Mouse (Mus musculus) frontal cortex, adult 2 months (tissue): ENCODE results near the gene Bcat2. TPM values are rescaled to one million over a fixed set of nuclear protein-coding genes. Genes with fewer than 3 reads are reported as not detected.
"Not testable (repeated sequence)": the region's sequence is repeated elsewhere in the genome, so short reads cannot be mapped to it uniquely, and the experiment has no call there.

ENCODE experiments used
- DNase-seq, 2 experiments: peaks; one replicate each; pipeline ENCODE4 v3.0.0; 2022; ENCODE audit warnings: low spot score in 1 of 2; ENCODE audit errors: extremely low spot score in 1 of 2
- polyA plus RNA-seq: library from polyadenylated mRNA; depleted of rRNA; stranded (reverse); fragments of >200 nt; gene quantifications from 2 replicates; pipeline ENCODE4 v1.2.3, GENCODE M21; 2012; rRNA removed

The Bcat2 gene
- 22.6 and 23.2 TPM in 2 replicates for polyA plus RNA-seq

DNA sequence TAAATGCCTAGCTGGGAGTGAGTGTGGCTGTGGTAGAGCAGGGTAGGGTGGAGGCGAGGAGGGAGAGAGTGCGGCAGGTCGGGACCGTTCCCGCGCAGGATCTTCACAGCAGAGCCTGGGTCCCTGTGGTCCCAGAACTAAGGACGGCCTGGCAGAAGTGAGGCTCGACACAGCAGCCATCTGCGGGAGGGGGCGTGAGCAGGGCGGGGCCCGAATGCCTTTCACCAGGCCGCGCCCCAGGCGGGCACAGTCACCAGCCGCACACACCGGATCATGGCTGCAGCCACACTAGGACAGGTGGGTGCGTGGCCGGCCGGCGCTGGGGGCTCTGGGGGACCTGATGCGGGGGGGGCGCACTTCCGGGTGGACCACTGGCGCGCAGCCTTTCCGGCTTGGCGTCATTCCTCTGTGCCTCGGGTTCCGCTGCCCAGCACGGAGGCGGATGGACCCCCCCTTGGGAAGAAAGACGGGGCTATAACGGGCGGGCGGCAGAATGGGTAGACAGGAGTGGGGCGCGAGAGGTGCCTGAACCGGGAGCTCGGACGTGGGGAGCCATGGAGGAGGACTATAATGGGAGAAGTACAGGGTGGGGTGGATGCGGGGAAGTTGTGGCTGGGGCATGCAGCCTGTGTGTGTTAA, at the start of gene Bcat2:
Bcat2 (plus strand) TSS at position 51 of the 639 bp plus-strand sequence.
- peak in 1 of 2 experiments; percentile 66 for DNase-seq

DNA sequence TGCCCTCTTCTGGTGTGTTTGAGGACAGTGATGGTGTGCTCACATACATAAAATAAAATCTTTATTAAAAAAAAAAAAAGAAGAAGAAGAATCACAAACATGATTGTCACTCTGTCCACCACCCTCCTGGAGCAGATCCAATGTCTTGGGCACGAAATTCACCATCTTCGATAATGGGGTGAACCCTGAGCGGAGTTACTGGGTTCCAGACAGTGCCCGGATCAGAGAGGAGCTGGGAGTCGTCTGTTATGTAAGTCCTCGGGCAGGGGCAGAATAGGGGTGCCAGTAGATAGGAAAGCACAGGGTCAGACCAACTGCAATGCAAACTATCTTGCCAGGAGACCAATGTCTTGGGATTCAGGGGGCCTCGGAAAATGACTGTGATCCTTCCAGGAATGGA, 49.3 kb upstream of the Bcat2 start:
- DNase-seq: no peak

DNA sequence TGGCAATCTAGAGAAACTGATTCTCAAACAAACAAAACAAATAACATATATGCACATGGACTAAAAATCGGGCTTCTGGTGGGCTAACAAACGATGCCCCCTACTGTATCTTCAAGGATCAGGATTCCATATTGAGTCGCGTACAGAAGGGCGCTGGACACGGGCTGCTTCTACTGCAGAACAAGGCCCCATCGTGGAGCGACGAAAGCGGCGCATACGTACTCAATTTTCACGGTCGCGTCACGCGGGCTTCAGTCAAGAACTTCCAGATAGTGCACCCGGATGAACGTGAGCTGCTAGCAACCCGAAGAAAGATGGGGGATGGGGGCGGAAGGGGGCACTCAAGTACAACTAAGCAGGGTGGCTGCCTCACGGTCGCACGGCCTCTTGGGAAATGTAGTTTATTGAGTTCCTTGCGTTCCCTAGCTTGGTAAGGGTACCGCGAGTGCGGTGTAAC, 48.2 kb upstream of the Bcat2 start:
- peak; percentile 90 to 93 for DNase-seq

GRCm38 (mm10) chr7:45522194-45522752, 47.7 kb upstream of the Bcat2 start:
- DNase-seq: no peak

DNA sequence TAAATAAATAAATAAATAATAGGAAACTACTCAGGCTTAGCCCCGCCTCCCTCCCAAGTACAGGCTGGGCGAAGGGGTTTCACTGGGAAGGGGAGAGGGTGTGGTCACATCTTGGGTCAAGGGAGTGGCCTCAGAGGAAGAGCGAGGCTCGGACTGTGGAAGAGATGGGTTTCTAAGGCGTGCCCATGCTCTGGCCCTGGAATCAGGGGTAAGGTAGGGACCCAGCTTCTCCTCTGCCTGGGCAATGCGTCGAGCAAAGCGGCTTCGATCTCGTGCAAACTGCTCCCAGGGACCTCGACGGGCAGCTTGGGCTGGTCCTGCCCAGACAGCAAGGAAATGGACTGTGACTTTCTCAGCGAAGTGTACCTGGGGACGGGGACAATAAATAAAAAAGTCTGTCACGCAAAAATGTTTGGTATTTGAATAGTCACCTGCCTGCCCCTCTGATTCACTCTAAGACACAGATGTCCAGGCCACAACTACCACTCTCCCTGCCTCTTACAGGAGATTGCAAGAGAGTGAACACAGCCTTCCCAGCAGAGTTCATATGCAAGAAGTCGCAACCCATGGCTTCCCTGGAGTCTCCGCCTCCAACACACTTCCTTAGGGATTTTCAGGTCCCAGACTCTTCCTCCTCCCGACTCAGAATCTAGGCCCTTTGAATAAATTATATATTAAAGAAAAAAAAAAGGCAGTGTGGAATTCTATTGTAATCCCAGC, 46.8 kb upstream of the Bcat2 start:
- DNase-seq: no peak

DNA sequence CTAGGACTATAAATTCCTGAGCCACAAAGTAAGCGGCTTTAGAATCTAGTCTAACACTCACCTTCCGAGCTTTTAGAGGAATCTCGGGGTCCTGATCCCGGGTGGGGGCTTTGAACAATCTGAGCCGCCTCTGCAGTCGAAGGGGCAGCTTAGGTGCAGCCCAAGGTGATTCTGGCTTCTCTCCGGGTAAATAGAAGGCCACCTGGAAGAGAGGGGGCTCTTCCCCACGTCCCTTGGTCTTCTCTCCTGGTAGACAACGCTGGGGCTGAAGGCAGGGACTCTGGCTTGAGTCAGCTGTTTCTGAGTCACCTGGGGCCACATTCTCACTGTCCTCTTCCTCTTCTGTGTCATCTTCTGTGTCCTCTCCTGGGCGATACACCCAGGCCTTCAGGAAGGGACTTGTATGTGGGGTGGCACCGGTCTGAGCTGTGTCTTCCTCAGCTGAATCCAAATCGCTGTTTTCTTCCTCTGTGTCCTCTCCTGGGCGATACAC, 46.2 kb upstream of the Bcat2 start:
- DNase-seq: no peak

GRCm38 (mm10) chr7:45524841-45525621, 44.9 kb upstream of the Bcat2 start:
- DNase-seq: no peak

- peak; percentile 87 to 97 for DNase-seq
Observed at GRCm38 (mm10) chr7:45525809-45526473, 44.0 kb upstream of the Bcat2 start, which contains the start of the genes Ppp1r15a and Plekha4. TSS of gene Ppp1r15a (minus strand) at chr7:45526268. TSS of gene Plekha4 (plus strand) at chr7:45526330.

DNA sequence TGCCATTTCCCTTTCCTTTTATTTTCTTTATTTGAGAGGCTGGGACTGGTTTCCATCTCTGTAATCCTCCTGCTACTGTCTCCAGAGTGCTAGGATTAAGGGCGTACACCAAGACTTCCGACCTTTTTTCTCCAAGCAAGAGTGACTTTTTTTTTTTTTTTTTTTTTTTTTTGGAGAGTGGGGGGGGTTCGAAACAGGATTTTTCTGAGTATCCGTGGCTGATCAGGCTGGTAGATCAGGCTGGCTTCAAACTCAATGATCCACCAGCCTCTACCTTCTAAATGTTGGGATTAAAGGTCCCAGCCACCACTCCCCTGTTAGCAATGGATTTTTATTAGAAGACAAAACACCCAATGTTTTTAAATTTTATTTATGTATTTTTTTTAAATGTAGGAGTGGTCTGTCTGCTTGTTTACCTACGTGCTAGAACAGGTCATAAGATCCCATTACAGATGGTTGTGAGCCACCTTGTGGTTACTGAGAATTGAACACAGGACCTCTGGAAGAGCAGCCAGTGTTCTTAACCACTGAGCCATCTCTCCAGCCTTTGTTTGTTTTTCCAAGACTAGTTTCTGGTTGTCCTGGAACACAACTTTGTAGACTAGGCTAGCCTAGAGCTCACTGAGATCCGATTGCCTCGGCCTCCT, 43.4 kb upstream of the Bcat2 start:
- no peak for DNase-seq

GRCm38 (mm10) chr7:45527169-45527568, 42.8 kb upstream of the Bcat2 start:
- DNase-seq: not testable (repeated sequence)

DNA sequence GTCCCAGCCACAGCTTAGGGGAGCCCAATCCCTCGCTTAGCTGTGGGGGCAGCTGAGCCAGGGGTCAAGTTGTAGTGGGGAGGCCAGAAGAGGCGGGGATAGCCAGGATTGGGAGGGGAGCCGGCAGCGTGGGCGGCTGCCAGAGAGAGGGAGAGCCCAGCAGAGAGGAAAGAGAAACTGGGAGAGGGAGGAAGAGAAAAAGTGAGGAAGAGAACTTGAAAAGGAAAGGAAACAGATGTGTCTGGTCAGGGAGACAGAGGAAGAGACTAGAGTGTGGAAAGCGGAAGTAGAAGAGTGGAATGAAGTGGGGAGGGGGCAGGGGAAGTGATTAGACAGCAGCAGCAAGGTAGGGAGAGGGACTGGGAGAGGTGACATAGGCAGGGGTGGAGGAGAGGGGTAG, 40.5 kb upstream of the Bcat2 start:
- no peak for DNase-seq

- DNase-seq: no peak
Observed at GRCm38 (mm10) chr7:45530643-45531042, 39.3 kb upstream of the Bcat2 start.

DNA sequence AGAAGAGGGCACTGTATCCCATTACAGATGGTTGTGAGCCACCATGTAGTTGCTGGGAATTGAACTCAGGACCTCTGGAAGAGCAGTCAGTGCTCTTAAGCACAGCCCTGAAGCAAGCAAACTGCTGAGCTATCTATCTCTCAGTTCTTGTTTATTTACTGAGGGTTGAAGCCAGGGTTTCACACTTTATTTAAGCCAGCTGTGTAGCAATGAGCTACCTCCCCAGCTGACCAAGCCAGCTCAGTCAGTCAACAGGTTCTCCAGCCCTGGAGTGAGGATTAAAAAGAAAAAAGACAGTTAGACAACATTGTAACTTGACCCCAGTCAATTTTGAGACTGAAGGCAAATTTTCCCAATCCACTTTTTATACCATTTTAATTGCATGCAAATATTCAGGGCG, 34.3 kb upstream of the Bcat2 start:
- no peak for DNase-seq

DNA sequence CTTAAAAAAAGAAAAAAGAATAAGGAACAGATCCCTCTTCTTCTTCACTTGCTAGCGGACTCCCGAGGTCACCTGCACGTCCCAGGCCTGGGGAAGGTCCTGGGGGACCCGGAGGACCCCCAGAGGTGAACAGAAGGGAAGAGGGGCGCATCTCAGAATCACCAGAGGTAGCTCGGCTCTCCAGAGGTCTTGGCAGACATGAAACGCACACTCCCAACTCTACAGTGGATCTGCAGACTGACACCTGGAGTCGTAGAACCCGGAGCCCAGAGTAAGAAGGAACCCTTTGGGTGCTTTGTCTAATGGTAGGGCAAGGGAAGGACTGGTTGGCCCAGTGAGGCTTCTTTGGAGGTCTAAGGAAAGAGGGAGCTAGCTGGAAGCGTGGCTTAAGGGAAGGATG, 32.4 kb upstream of the Bcat2 start:
- DNase-seq: no peak

DNA sequence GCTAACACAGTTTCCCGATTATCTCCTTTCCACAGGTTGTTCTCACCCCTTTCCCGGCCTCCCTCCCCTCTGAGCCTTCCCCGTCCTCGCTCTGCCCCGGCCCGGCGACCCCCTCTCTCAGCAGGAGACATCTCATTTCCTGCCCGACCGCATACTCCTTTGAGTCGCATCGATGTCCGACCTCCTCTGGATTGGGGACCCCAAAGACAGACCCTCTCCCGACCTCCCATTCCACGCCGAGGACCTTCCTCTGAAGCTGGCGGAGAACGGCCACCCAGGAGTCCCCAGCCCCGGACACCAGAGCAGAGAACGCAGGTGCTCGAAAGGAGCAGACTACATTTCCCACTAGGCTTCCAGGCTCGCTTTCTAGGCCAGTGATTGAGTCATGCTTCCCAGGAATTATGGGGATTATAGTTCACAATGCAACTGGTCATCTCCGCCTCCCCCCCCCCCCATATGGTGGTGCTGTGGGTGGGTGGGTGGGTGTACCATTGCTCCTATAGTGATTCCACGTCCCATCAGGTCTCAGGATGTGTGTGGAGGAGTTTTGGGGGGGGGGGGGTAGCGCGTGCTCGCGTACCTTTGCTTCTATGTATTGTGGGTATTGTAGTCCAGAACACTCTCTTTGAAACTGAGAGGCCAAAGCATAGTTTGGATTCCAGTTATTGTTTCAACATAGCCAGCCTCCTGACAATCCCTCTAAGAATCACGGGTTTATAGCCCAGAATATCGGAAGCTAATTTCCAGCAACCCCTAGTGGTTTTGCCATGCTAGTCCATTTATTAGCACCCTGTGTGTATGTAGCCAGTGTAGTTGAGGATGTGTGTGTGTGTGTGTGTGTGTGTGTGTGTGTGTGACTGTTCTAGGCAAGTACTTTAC, 31.6 kb upstream of the Bcat2 start:
- peak; percentile 38 to 80 for DNase-seq

- no peak for DNase-seq
Observed at GRCm38 (mm10) chr7:45539095-45539494, 30.9 kb upstream of the Bcat2 start.

DNA sequence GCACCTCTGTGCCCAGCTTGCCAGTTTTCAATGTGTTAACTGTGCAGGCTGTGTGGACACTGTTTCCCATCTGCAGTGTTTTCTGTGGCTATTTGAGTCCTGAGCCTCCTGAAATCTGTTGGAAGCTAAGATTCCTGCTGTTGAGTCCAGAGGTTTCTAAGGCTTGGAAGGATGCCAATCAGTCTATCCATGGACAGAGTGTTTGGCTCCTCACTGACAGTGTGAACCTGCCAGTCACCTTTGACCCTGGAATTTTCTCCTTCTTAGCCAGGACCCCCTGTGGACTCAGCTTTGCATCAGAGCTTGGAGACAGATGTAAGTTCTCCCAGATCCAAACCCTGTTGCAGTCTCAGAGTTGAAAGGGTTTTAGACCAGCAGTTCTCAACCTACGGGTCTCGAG, 29.7 kb upstream of the Bcat2 start:
- DNase-seq: no peak

DNA sequence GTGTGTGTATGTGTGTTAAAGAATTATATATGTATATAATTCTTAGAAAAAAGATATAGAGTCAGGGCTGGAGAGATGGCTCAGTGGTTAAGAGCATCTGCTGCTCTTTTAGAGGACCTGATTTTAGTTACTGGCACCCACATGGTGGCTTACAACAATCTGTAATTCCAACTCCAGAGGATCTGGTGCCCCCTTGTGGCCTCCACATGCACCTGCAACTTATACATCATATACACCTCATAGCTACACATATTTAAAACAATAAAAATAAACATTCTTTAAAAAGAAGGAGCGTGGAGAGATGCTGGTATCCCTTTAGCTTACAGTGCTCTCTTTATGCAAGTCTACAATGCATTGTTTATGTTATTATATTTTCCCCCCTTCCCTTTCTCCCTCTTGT, 25.4 kb upstream of the Bcat2 start:
- no peak for DNase-seq
